Mouse (Mus musculus) embryonic facial prominence, embryonic 15.5 days (tissue): Measurements from ENCODE around the gene Spint2. TPM values are rescaled to one million over a fixed set of nuclear protein-coding genes. Genes with fewer than 3 reads are reported as not detected.

Source experiments
- ATAC-seq: fragments of 200-750 bp; cut with Nextera tagmentation; 2 replicates; pipeline ENCODE4 v1.8.0; 2017; ENCODE audit warnings: low read depth, moderate TSS enrichment; ENCODE audit not compliant: insufficient number of reproducible peaks, low FRiP score, low TSS enrichment
- H3K27ac ChIP-seq: fragments of 300-500 bp; sonication (generic); replicated peaks from 2 replicates; pipeline ENCODE4 v1.5.1; 2015; ENCODE audit warnings: mild to moderate bottlenecking, inconsistent platforms
- H3K27me3 ChIP-seq: fragments of 300-500 bp; sonication (generic); 2 replicates; pipeline ENCODE4 v1.6.1; 2015; ENCODE audit warnings: inconsistent platforms
- H3K36me3 ChIP-seq: fragments of 300-500 bp; sonication (generic); 2 replicates; pipeline ENCODE4 v1.6.1; 2015; ENCODE audit warnings: mild to moderate bottlenecking, inconsistent platforms
- H3K4me1 ChIP-seq: fragments of 300-500 bp; sonication (generic); 2 replicates; pipeline ENCODE4 v1.6.1; 2015; ENCODE audit warnings: inconsistent platforms
- H3K4me2 ChIP-seq: fragments of 300-500 bp; sonication (generic); replicated peaks from 2 replicates; pipeline ENCODE4 v1.6.1; 2015; ENCODE audit warnings: mild to moderate bottlenecking, inconsistent platforms
- H3K4me3 ChIP-seq: fragments of 300-500 bp; sonication (generic); replicated peaks from 2 replicates; pipeline ENCODE4 v1.5.1; 2015; ENCODE audit warnings: mild to moderate bottlenecking, inconsistent platforms
- H3K9ac ChIP-seq: fragments of 300-500 bp; sonication (generic); 2 replicates; pipeline ENCODE4 v1.6.1; 2015; ENCODE audit warnings: inconsistent platforms
- H3K9me3 ChIP-seq: fragments of 300-500 bp; sonication (generic); replicated peaks from 2 replicates; pipeline ENCODE4 v1.6.1; 2016; ENCODE audit warnings: inconsistent platforms
- WGBS: fragments of 180-500 bp; shearing (Covaris S2); methylation state at CpG from one replicate; pipeline ENCODE4 v1.1.7; 2015; 5-methylcytosine and 5-hydroxymethylcytosine counted together
- polyA plus RNA-seq: library from polyadenylated mRNA; unstranded; fragments of >200 nt; fragmentation: Nextera tagmentation; extraction: Ambion mirVana; gene quantifications from 2 replicates; pipeline ENCODE4 v1.2.1, GENCODE M21; 2015

Gene Spint2
- polyA plus RNA-seq, 1 experiment from 2014 or later: 261 TPM

DNA sequence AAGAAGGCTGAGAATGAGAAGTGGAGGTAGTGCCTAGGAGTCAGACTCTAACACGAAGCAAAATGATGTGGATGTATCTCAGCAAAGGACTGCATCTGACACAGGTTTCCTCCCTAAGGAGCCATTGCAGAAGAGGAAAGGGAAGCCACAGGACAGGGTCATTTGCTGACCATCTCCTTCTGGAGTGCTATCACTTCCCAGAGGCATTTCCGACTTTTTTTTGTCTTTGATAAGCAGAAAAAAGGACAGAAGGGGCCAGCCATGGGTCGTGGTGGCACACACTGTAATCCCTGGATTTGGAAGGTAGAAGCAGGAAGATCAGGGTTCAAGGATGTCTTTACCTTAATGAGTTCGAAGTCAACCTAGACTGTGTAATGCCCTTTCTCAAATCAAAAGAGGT lies 45.1 kb downstream of the Spint2 start:
- H3K27me3 ChIP-seq: peaks cover 7% of the 10 kb centered on the region
- no peak overlapping the region for H3K27ac ChIP-seq
- ATAC-seq: no peak
- no peaks in the 10 kb centered on the region for H3K9me3 ChIP-seq
- H3K4me2 ChIP-seq: no peak overlapping the region
- H3K4me3 ChIP-seq: no peak overlapping the region
- no peak overlapping the region for H3K9ac ChIP-seq
- H3K4me1 ChIP-seq: peaks cover 28% of the 10 kb centered on the region
- 79% methylated on average over 4 of the region's 4 CpGs for WGBS
- H3K36me3 ChIP-seq: no peaks in the 10 kb centered on the region

DNA sequence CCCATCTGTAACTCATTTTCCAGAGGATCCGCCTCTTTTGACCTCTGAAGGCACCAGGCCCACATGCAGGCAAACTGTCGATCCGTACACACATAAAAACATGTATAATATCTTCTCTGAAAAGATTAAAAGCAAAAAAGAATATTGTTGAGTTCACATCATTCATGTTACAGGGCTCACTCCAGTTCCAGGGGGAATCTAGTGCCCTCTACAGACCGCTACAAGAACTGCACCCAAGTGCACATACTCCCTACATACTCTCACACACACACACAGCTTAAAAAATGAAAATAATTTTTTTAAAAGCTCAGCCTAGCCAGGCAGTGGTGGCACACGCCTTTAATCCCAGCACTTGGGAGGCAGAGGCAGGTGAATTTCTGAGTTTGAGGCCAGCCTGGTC lies 47.1 kb downstream of the Spint2 start:
- WGBS: 73% methylated on average over 5 of the region's 5 CpGs
- Histone ChIP-seq H3K27me3 (peaks cover 9% of the 10 kb centered on the region), H3K4me2 (no peak overlapping the region), H3K36me3 (no peaks in the 10 kb centered on the region), H3K27ac (no peak overlapping the region), H3K4me3 (no peak overlapping the region), H3K9ac (no peak overlapping the region), H3K4me1 (peaks cover 29% of the 10 kb centered on the region), H3K9me3 (no peaks in the 10 kb centered on the region)
- ATAC-seq: no peak

DNA sequence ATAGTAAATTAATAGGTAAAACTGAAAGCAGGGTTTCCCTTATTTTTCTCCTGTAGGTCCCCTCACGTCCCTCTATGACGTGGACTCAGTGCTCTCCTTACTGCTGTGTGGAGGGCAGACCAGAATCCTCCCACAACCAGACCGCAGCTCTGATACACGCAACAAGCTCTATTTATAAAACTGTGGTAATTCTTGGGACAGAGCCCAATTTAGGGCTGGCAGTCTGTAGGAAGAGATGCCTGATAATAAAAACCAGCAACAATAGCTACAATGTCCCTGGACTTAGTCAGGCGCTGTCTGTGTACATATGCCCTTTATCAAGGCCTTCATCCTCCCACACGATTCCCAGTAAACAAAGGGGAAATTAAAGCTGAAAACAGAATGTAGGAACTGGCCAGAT lies 48.0 kb downstream of the Spint2 start:
- ATAC-seq: no peak
- H3K4me3 ChIP-seq: no peak overlapping the region
- H3K4me1 ChIP-seq: peaks cover 19% of the 10 kb centered on the region; the same call in 1 of the 2 replicates
- H3K36me3 ChIP-seq: no peaks in the 10 kb centered on the region
- H3K9ac ChIP-seq: no peak overlapping the region
- WGBS: 39% methylated on average over 6 of the region's 6 CpGs
- no peak overlapping the region for H3K27ac ChIP-seq
- H3K4me2 ChIP-seq: no peak overlapping the region
- no peaks in the 10 kb centered on the region for H3K9me3 ChIP-seq
- H3K27me3 ChIP-seq: peaks cover 9% of the 10 kb centered on the region

DNA sequence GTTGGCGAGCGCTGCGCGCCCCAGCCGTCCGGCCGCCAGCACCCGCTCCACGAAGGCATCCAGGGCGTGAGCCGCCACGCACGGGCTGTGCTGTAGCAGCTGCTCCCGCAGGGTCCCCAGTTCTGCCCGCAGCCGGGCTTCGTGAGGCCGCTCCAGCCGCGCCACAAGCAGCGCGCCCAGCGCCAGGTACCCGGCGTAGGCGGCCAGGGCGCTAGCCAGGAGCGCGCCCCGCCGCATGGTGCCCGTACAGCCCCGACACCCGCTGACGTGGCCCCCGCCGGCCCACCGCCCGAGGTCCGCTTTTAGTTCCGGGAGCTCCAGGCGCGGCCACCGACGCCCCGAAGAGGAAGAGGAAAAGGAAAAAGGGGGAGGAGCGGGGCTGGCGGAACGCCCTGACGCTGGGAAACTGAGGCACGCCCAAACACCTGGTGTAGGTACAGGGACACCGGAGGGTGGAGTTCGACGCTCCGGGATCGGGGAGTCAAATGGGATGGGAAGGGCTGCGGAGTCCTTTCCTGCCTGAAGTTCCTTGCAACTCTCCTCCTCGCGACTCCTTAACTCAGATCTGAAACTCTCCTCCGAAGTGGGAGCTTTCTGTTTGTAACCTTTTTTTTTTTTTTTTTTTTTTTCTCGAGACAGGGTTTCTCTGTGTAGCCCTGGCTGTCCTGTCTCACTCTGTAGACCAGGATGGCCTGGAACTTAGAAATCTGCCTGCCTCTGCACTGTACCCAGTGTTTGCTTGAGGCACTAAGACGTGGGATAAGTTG lies 49.3 kb downstream of the Spint2 start, which contains the start of gene Kcnk6:
Gene Kcnk6, minus strand, starts transcription at position 269 of the 767 bp plus-strand sequence.
- peak; percentile 64; the same call in 1 of the 2 replicates for ATAC-seq
- WGBS: 1% methylated on average over 62 of the region's 62 CpGs
- no peaks in the 10 kb centered on the region for H3K9me3 ChIP-seq
- peaks cover 17% of the 10 kb centered on the region; the same call in 1 of the 2 replicates for H3K4me1 ChIP-seq
- H3K27me3 ChIP-seq: peaks cover 9% of the 10 kb centered on the region
- H3K27ac ChIP-seq: no peak within 1 kb of the TSS
- peak within 1 kb of the TSS; percentile 70 for H3K4me3 ChIP-seq
- H3K9ac ChIP-seq: peak within 1 kb of the TSS; percentile 63
- no peaks in the 10 kb centered on the region for H3K36me3 ChIP-seq
- H3K4me2 ChIP-seq: peak within 1 kb of the TSS; percentile 96

DNA sequence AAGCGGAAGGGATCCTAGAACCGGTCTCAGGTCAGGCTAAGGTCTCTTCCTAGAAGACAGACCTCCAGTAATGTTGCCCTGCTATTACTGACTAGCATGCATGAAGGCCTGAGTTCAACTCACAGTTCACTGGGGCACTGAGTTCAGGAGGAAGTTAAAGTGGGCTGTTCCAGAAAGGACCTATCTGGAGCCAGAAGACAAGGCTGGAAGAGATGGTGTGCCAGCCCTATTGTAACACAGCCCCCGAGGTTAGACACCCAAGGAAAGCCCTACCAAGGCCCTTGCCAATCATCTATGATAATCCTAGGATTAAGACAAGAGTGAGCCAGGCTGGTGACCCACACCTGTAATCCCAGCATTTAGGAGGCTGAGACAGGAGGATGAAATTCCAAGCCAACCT lies 50.2 kb downstream of the Spint2 start:
- Histone ChIP-seq H3K4me3 (peak overlapping the region; percentile 70), H3K27me3 (peaks cover 9% of the 10 kb centered on the region), H3K4me1 (peaks cover 17% of the 10 kb centered on the region; the same call in 1 of the 2 replicates), H3K4me2 (peak overlapping the region; percentile 96), H3K36me3 (no peaks in the 10 kb centered on the region), H3K9me3 (no peaks in the 10 kb centered on the region), H3K27ac (no peak overlapping the region), H3K9ac (no peak overlapping the region)
- ATAC-seq: no peak
- WGBS: 57% methylated on average over 3 of the region's 3 CpGs

DNA sequence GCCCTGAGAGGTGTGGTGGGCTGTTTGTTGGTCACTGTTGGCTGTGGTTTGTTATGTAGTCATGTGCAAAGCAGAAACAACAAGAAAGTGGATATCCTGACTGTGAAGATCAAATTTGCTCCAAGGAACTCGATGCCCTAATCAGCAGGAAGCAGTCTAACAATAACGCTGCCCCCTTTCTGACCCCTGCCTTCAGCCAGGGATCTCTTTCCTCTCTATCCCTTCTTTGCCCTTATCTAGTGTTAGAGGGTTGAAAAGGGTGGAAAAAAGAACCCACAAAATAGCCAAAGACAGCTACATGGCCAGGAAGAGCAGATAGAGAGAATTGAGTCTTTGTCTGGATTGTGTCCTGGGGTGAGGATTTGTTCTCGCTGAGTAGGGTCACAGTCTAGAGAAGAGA lies 51.2 kb downstream of the Spint2 start:
- Histone ChIP-seq H3K9me3 (no peaks in the 10 kb centered on the region), H3K36me3 (no peaks in the 10 kb centered on the region), H3K9ac (no peak overlapping the region), H3K4me1 (peaks cover 17% of the 10 kb centered on the region; the same call in 1 of the 2 replicates), H3K4me3 (no peak overlapping the region), H3K4me2 (no peak overlapping the region), H3K27ac (no peak overlapping the region), H3K27me3 (peaks cover 9% of the 10 kb centered on the region)
- WGBS: 34% methylated on average over 3 of the region's 3 CpGs
- no peak for ATAC-seq

DNA sequence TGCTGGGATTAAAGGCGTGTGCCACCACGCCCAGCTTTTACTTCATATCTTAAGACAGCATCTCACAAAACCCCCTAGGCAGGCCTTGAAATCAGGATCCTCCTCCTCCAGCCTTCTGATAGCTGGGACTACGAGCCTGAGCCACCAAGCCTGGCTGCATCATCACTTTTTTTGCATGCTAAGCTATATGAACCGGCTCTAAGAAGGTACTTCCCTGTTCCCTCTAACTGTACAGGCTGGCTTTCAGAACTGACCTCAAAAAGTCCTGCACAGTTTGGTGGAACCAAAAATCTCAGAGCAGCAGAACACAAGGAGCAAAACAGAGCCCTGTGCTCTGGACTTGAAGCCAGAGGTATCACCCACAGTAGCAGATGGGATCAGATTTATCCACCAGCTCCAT lies 53.5 kb downstream of the Spint2 start:
- 67% methylated on average over 4 of the region's 4 CpGs for WGBS

DNA sequence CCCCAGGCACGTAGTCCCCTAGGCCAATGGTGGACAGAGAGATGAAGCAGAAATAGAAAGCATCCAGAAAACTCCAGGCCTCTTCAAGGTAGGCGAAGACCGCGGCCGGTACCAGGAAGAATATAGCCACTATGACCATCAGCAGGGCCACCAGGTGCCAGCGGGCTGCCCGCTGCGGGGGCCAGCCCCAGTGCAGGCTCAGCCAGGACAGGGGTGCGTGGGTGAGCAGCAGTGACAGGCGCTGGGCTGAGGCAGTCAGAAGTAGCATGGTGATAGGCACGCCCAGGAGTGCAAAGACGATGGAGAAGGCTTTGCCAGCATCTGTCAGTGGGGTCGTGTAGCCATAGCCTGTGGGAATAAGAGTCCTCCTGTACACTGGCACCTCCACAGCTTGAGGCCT lies 56.2 kb downstream of the Spint2 start:
- WGBS: 66% methylated on average over 13 of the region's 13 CpGs
- no peak for ATAC-seq
- 0 out of 2 replicates have a peak, but pooled peaks cover 9% of the 10 kb centered on the region for H3K36me3 ChIP-seq
- no peaks in the 10 kb centered on the region for H3K9me3 ChIP-seq
- no peak overlapping the region for H3K4me3 ChIP-seq
- H3K4me1 ChIP-seq: 0 out of 2 replicates have a peak, but pooled peaks cover 7% of the 10 kb centered on the region
- H3K4me2 ChIP-seq: no peak overlapping the region
- no peaks in the 10 kb centered on the region for H3K27me3 ChIP-seq
- H3K9ac ChIP-seq: no peak overlapping the region
- no peak overlapping the region for H3K27ac ChIP-seq

More for the DNA sequence above, 53.5 kb downstream of the Spint2 start:
- ATAC-seq: no peak
- Histone ChIP-seq H3K36me3 (0 out of 2 replicates have a peak, but pooled peaks cover 9% of the 10 kb centered on the region), H3K27me3 (peaks cover 9% of the 10 kb centered on the region), H3K9ac (no peak overlapping the region), H3K9me3 (no peaks in the 10 kb centered on the region), H3K4me3 (no peak overlapping the region), H3K27ac (no peak overlapping the region), H3K4me1 (peaks cover 18% of the 10 kb centered on the region; the same call in 1 of the 2 replicates), H3K4me2 (no peak overlapping the region)

DNA sequence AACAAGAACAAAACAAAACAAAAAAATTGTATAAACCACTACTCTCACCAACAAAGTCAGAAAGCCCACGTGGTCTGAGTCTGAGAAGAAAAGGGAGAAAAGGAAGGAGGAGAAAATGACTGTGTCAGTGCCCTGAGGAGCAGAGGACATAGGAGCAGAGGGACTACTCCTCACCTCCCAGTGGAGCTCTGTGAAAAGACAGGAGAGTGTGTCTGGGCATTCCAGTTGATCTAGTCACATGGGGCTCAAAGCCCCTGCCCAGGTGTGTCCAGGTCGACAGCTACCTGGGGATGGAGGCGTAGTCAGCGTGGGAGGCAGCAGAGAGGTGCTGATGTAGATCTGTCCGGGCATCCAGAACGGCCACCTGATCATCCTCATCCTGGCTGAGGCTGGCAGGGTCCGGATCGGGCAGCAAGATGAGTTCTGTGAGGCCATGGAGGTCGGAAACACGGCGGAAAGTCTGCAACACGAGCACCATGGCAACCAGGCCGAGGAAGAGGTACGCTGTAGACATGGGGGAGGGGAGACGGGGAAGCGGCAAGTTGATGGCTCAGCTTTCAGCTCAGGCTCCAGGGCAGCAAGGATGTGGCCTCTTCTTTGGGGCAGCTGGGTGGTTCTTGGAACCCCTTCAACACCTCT lies 56.8 kb downstream of the Spint2 start:
- H3K4me2 ChIP-seq: no peak overlapping the region
- H3K4me1 ChIP-seq: 0 out of 2 replicates have a peak, but pooled peaks cover 7% of the 10 kb centered on the region
- H3K27me3 ChIP-seq: no peaks in the 10 kb centered on the region
- 13% methylated on average over 16 of the region's 16 CpGs for WGBS
- H3K36me3 ChIP-seq: 0 out of 2 replicates have a peak, but pooled peaks cover 9% of the 10 kb centered on the region
- no peak overlapping the region for H3K27ac ChIP-seq
- H3K4me3 ChIP-seq: no peak overlapping the region
- peaks cover 4% of the 10 kb centered on the region; the same call in 1 of the 2 replicates for H3K9me3 ChIP-seq
- ATAC-seq: no peak
- H3K9ac ChIP-seq: no peak overlapping the region

DNA sequence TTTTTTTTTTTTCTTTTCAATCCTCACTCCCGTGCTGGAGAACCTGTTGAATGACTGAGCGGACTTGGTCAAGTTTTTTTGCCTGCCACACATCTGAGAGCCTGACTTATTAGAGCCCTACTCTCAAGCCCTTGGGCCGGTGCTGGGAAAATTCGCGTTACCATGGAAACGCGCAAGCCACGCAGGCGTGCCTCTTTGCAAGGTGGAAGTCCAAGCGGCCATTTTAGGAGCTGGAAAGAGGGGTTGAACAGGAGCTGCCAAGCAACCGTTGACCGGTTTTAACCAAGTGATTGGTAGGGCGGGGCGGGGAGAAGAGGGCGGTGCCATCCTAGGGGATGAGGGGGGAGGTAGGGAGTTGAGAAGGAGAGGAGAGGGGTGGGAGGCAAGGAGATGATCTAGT lies 66.9 kb downstream of the Spint2 start:
- Histone ChIP-seq H3K27ac (no peak overlapping the region), H3K9ac (no peak overlapping the region), H3K9me3 (peaks cover 4% of the 10 kb centered on the region; the same call in 1 of the 2 replicates), H3K4me3 (no peak overlapping the region), H3K4me1 (peaks cover 18% of the 10 kb centered on the region), H3K4me2 (no peak overlapping the region), H3K27me3 (no peaks in the 10 kb centered on the region), H3K36me3 (no peaks in the 10 kb centered on the region)
- no peak for ATAC-seq
- 49% methylated on average over 15 of the region's 15 CpGs for WGBS

DNA sequence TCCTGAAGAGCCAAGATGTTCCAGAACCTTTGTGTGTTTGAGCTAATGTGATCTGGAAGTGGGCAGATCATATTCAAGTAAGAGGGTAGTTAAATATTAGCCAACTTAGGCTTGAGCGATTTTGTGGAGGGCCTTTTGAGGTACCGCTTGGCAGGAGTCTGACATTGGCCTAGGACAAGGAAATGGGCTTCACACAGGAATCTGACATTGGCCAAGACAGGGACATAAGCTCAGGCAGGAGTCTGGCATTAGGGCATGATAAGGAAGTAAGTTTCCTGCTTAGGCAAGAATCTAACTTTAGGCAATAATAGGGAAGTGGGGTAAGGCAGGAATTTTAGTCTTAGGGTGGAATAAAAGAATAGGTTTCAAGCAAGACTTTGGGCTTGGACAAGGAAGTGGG lies 67.5 kb downstream of the Spint2 start:
- 66% methylated on average over 2 of the region's 2 CpGs for WGBS
- ATAC-seq: no peak
- Histone ChIP-seq H3K27ac (no peak overlapping the region), H3K9me3 (no peaks in the 10 kb centered on the region), H3K9ac (no peak overlapping the region), H3K27me3 (no peaks in the 10 kb centered on the region), H3K4me2 (no peak overlapping the region), H3K4me3 (no peak overlapping the region), H3K36me3 (no peaks in the 10 kb centered on the region), H3K4me1 (peaks cover 18% of the 10 kb centered on the region)
